Mouse (Mus musculus): ENCODE results near the gene Fam89a. TPM values are rescaled to one million over a fixed set of nuclear protein-coding genes. Genes with fewer than 3 reads are reported as not detected.

Fam89a gene
- polyA plus RNA-seq, 1 experiment: 1.7 TPM

DNA sequence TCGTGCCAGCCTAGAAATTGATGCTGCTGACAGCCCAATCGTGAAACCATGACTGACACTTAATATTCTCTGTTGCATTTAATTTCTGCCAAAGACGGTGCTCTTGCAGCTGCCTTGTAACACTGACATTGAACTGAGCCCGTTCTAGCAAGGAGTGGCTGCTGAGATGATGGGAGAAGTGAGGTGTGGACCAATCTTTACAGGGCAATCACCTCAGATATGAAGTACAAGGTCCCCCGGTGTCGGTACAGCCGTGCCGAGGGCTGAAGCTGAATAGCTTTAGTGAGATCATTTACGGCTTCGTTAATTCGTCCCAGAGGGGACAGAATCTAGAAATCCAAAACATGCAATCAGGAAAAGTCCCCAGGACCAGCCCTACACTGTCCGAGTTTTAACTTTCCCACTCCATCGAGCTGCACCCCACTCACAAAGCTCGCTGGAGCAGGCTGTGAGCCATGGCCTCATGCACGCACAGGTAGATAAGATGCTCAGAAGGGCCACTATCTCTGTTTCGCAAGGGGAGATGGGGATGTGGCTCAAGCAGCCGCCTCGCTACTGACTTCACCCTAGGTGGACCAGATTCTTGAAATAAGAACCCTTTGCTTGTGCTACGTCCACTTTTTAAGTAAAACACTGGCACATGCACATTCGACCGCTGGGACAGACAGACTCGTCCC is 56.1 kb downstream of the Fam89a start:
- Histone ChIP-seq H3K27ac (ENCODE audit: insufficient read depth, low read depth, low read length) (no peak overlapping the region), H3K36me3 (ENCODE audit: control insufficient read depth, insufficient read depth, low read length) (peaks cover 26% of the 10 kb centered on the region), H3K4me3 (ENCODE audit: low read depth, low read length) (no peak overlapping the region), H3K4me1 (ENCODE audit: control insufficient read depth, insufficient read depth, insufficient read length, low read length) (peaks cover 7% of the 10 kb centered on the region; the same call in 1 of the 2 replicates), H3K27me3 (ENCODE audit: control insufficient read depth, insufficient read depth, low read length) (no peaks in the 10 kb centered on the region)
- WGBS: 67% methylated on average over 22 of the region's 22 CpGs
- TF ChIP-seq CTCF (IDR thresholded peaks at IDR 0.05; ENCODE audit: extremely low read depth, insufficient read length, insufficient replicate concordance, low read depth, low read length) (no peak), POLR2A (IDR thresholded peaks at IDR 0.05; ENCODE audit: low read depth, low read length) (no peak)

DNA sequence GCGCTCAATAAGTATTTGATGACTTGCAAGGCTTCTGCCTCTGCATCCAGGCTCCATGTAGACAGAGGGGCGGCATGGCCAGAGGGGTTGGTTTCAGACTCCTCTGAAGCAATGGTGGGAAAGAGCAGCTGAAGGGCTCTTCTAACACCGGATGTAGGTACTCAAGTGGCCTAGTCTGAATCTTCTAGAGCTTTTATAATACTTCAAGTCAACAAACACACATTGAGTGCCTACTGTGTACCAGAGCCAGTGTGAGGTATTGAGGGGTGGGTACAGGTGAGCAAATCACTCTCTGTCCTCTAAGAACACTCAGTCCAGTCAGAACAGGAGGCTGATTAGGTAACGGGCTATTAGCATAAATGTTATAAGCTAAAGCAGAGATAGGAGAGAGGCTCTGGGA is 59.9 kb downstream of the Fam89a start:
- no peak overlapping the region for H3K4me3 ChIP-seq (ENCODE audit: low read depth, low read length)
- no peak for TF ChIP-seq CTCF (IDR thresholded peaks at IDR 0.05; ENCODE audit: extremely low read depth, insufficient read length, insufficient replicate concordance, low read depth, low read length)
- no peak for TF ChIP-seq POLR2A (IDR thresholded peaks at IDR 0.05; ENCODE audit: low read depth, low read length)
- H3K27me3 ChIP-seq (ENCODE audit: control insufficient read depth, insufficient read depth, low read length): no peaks in the 10 kb centered on the region
- H3K4me1 ChIP-seq (ENCODE audit: control insufficient read depth, insufficient read depth, insufficient read length, low read length): peaks cover 4% of the 10 kb centered on the region; the same call in 1 of the 2 replicates
- H3K36me3 ChIP-seq (ENCODE audit: control insufficient read depth, insufficient read depth, low read length): peaks cover 30% of the 10 kb centered on the region
- H3K27ac ChIP-seq (ENCODE audit: insufficient read depth, low read depth, low read length): no peak overlapping the region
- WGBS: 95% methylated on average over 4 of the region's 4 CpGs

Other genes starting within 250 kb of the Fam89a start
- 8.3 and 14.7 TPM in 2 replicates for gene Cog2, start 231.1 kb downstream of the Fam89a start, polyA plus RNA-seq (2012; rRNA removed)
- gene Agt, start 182.1 kb downstream of the Fam89a start, polyA plus RNA-seq (2012; rRNA removed): 10.7 and 36.2 TPM in 2 replicates
- 8.2 and 11.4 TPM in 2 replicates for gene Capn9, start 175.7 kb downstream of the Fam89a start, polyA plus RNA-seq (2012; rRNA removed)
- 11.7 and 35.0 TPM in 2 replicates for gene 2310022B05Rik, start 88.5 kb downstream of the Fam89a start, polyA plus RNA-seq (2012; rRNA removed)
- gene Ttc13, start 29.8 kb downstream of the Fam89a start, polyA plus RNA-seq (2012; rRNA removed): 8.1 and 11.4 TPM in 2 replicates
- gene Arv1, start 29.7 kb downstream of the Fam89a start, polyA plus RNA-seq (2012; rRNA removed): 6.5 and 7.0 TPM in 2 replicates
- gene Trim67, start 41.3 kb upstream of the Fam89a start, polyA plus RNA-seq (2012; rRNA removed): 0.05 and 0.09 TPM in 2 replicates
- 12.1 and 17.6 TPM in 2 replicates for gene Gnpat, start 111.2 kb upstream of the Fam89a start, polyA plus RNA-seq (2012; rRNA removed)
- 3.3 and 5.4 TPM in 2 replicates for gene 2810004N23Rik, start 111.3 kb upstream of the Fam89a start, polyA plus RNA-seq (2012; rRNA removed)
- 7.0 and 9.1 TPM in 2 replicates for gene Exoc8, start 145.9 kb upstream of the Fam89a start, polyA plus RNA-seq (2012; rRNA removed)
- 4.2 and 9.0 TPM in 2 replicates for gene Sprtn, start 146.1 kb upstream of the Fam89a start, polyA plus RNA-seq (2012; rRNA removed)
- gene Egln1, start 197.5 kb upstream of the Fam89a start, polyA plus RNA-seq (2012; rRNA removed): 10.6 and 20.1 TPM in 2 replicates